Mouse (Mus musculus): Measurements from ENCODE around the gene Ninj1. TPM values are rescaled to one million over a fixed set of nuclear protein-coding genes. Genes with fewer than 3 reads are reported as not detected.

Ninj1 gene
- 52.5 and 54.3 TPM in 2 replicates for polyA plus RNA-seq (2015; fragmentation: Nextera tagmentation; extraction: Ambion mirVana)

DNA sequence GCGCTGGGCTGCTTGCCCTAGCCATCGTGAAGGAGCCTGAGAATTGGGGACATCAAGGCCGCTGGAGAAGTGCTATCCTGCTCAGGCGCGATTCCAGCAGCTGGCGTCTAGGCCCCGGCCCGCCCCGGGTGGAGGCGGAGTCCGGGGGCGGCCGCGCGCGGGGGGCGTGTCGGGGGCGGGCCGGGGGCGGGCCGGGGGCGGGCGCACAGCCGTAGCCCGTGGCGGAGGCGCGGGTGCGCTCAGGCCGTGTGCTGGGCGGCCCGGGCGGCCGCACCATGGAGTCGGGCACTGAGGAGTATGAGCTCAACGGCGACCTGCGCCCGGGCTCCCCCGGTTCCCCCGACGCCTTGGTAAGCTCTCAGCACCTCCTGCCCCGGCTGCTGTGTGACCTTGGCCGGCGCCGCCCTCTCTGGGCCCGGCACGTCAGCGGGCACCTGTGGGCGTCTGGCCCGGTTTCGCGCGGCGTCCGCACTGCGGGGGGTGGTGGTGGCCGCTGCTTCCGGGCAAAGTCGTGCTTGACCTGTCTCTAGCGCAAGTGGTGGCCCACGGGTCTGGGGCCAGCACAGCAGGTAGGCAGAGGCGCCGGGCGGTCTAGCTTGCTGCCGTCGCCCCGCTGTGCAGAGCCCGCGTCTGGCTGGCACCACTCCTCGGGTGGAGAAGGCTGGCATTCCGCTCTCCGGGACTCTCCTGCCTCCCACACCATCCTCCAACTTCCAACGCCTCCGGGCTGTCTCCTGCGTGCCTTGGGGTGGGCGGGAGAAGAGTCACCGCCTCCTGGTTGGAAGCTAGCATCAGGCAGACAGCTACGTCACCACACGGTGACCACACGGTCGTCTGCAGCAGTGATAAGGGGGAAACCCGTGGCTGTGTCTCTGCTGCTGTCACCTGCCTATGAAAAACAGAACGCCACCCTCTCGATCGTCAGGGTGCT, at the start of gene Ninj1:
Gene Ninj1, plus strand, starts transcription at position 198 of the 931 bp plus-strand sequence.
- no peaks in the 10 kb centered on the region for H3K27me3 ChIP-seq (replicated peaks)
- ATAC-seq (ENCODE audit: insufficient read depth, low FRiP score, low read depth), result peak; percentile 90
- H3K27ac ChIP-seq, result peak within 1 kb of the TSS; percentile 73
- no peaks in the 10 kb centered on the region for H3K36me3 ChIP-seq
- peak within 1 kb of the TSS; percentile 84 for H3K4me3 ChIP-seq (replicated peaks)
- peaks cover 59% of the 10 kb centered on the region for H3K4me1 ChIP-seq
- under 1% methylated on average over 85 of the region's 87 CpGs for WGBS
- peak within 1 kb of the TSS; percentile 77 for H3K9ac ChIP-seq
- H3K9me3 ChIP-seq, result no peaks in the 10 kb centered on the region
- peak within 1 kb of the TSS; percentile 97 for H3K4me2 ChIP-seq

DNA sequence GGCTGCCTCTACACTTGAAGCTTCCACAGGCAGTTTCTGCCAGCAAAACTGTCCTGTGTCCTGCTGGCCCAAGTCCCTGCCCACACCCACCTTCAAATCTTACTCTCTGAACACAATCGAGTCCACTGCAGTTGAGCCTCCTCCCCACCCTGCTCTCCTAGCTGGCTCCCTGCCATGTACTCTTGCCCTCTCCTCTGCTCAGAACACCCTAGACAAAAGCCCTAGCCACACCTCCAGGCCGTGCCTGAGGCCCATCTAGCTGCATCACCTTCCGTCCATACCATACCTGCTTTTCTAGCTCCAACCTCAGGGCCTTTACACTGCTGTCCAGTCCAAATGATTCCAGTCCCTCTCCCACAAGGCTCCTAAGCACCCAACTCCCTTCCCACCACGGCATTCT, 46.7 kb upstream of the Ninj1 start:
- H3K4me2 ChIP-seq, result no peak overlapping the region; the same call in 1 of the 2 replicates
- WGBS, result 49% methylated on average over 4 of the region's 4 CpGs
- no peaks in the 10 kb centered on the region for H3K9me3 ChIP-seq
- no peak overlapping the region for H3K9ac ChIP-seq
- H3K4me3 ChIP-seq (replicated peaks), result no peak overlapping the region
- peaks cover 12% of the 10 kb centered on the region; the same call in 1 of the 2 replicates for H3K4me1 ChIP-seq
- H3K27ac ChIP-seq, result peak overlapping the region; percentile 71; the same call in 1 of the 2 replicates
- 0 out of 2 replicates have a peak, but pooled peaks cover 4% of the 10 kb centered on the region for H3K27me3 ChIP-seq (replicated peaks)
- ATAC-seq (ENCODE audit: insufficient read depth, low FRiP score, low read depth), result peak; percentile 91
- H3K36me3 ChIP-seq, result no peaks in the 10 kb centered on the region

DNA sequence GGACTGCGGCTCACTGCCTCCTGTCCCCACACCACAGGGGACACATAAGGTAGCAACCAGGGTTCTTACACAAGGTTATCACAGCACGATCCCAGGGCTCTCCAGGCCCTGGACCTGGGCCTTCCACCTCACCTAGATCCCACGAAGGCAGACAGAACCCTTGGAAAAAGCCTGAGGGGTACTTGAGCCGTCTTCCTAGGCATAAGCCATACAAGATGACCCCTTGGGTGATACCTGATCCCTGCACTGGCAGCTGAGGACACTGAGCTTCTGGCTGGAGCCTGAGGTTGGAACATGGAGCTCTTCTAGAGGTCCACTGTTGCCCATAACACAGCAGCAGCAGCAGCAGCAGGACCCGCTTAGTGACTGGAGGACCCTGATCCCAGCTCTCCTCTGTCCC, 44.9 kb upstream of the Ninj1 start:
- Histone ChIP-seq H3K4me1 (peaks cover 23% of the 10 kb centered on the region; the same call in 1 of the 2 replicates), H3K36me3 (no peaks in the 10 kb centered on the region), H3K4me2 (no peak overlapping the region), H3K9ac (no peak overlapping the region), H3K27me3 (replicated peaks) (peaks cover 18% of the 10 kb centered on the region), H3K27ac (no peak overlapping the region), H3K4me3 (replicated peaks) (no peak overlapping the region), H3K9me3 (no peaks in the 10 kb centered on the region)
- 81% methylated on average over 5 of the region's 5 CpGs for WGBS
- no peak for ATAC-seq (ENCODE audit: insufficient read depth, low FRiP score, low read depth)

DNA sequence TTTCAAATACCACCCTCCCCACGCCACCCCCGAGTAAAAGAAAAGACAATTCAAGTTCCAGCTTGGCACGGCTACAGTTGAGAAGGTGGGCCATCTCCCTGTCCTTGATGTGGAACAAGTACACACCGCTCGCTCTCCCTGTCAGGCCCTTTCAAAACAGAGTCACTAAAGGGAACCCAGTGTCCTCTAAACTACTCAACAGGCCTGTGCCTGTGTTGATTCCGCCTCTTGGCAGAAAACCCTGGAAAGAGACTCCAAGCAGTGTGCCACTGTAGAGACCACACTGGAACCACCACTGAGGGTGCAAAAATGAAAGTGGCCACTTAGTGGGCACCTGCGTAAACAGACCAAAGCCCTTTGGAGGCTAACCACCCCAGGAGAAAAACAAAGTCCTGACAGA, 44.0 kb upstream of the Ninj1 start:
- H3K4me3 ChIP-seq (replicated peaks), result no peak overlapping the region
- H3K36me3 ChIP-seq, result no peaks in the 10 kb centered on the region
- H3K27me3 ChIP-seq (replicated peaks), result peaks cover 24% of the 10 kb centered on the region
- no peak overlapping the region for H3K4me2 ChIP-seq
- 83% methylated on average over 7 of the region's 7 CpGs for WGBS
- H3K9ac ChIP-seq, result no peak overlapping the region
- H3K9me3 ChIP-seq, result no peaks in the 10 kb centered on the region
- ATAC-seq (ENCODE audit: insufficient read depth, low FRiP score, low read depth), result no peak
- no peak overlapping the region for H3K27ac ChIP-seq
- peaks cover 28% of the 10 kb centered on the region for H3K4me1 ChIP-seq

DNA sequence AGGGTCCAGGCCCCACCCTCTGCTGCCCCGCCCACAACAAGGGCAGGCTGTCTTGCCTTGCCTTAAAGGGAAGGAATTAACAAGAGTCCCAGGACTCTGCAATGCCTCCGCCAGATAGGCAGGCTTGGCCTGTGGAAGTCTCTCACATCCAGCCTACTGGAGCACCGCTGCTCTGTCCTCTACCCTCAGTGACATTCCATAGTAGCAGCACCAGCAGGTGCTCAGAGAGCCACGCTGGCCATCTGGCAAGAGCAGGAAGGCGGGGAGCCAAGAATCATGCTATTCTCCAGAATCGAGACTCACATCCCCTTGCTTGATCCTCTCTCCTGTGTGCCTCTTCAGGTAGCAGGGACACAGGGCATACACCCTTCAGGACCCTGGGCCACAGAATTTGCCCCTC, 42.8 kb upstream of the Ninj1 start:
- H3K27me3 ChIP-seq (replicated peaks), result peaks cover 35% of the 10 kb centered on the region
- H3K36me3 ChIP-seq, result no peaks in the 10 kb centered on the region
- no peaks in the 10 kb centered on the region for H3K9me3 ChIP-seq
- no peak overlapping the region for H3K4me3 ChIP-seq (replicated peaks)
- H3K4me1 ChIP-seq, result peaks cover 28% of the 10 kb centered on the region
- no peak for ATAC-seq (ENCODE audit: insufficient read depth, low FRiP score, low read depth)
- H3K4me2 ChIP-seq, result no peak overlapping the region
- H3K9ac ChIP-seq, result no peak overlapping the region
- no peak overlapping the region for H3K27ac ChIP-seq
- 51% methylated on average over 6 of the region's 6 CpGs for WGBS

DNA sequence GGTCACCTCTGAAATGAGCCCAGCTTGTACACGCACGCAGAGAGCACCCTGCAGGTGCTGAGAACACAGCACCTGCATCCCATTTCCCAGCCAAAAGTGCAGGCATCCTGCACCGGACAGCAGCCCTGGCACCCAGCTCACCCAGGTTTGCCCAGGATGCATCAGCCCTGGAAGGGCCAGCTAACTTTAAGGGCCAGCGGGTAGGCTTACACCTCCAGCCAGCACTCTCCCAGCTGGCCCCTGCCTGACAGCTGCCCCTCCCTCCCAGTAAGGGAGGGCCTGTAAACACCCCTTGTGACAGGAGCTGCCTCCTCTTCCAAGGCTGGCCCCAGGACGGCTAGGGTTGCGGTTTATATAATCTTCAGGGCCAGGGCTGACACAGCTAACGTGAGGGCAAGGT, 41.9 kb upstream of the Ninj1 start:
- H3K4me3 ChIP-seq (replicated peaks), result 0 out of 2 replicates have a peak overlapping the region, but pooled peaks have one; percentile 7
- no peak overlapping the region for H3K27ac ChIP-seq
- H3K9me3 ChIP-seq, result no peaks in the 10 kb centered on the region
- peaks cover 28% of the 10 kb centered on the region for H3K4me1 ChIP-seq
- WGBS, result 43% methylated on average over 7 of the region's 7 CpGs
- H3K36me3 ChIP-seq, result no peaks in the 10 kb centered on the region
- no peak for ATAC-seq (ENCODE audit: insufficient read depth, low FRiP score, low read depth)
- H3K4me2 ChIP-seq, result peak overlapping the region; percentile 93
- H3K9ac ChIP-seq, result no peak overlapping the region
- peaks cover 35% of the 10 kb centered on the region for H3K27me3 ChIP-seq (replicated peaks)

DNA sequence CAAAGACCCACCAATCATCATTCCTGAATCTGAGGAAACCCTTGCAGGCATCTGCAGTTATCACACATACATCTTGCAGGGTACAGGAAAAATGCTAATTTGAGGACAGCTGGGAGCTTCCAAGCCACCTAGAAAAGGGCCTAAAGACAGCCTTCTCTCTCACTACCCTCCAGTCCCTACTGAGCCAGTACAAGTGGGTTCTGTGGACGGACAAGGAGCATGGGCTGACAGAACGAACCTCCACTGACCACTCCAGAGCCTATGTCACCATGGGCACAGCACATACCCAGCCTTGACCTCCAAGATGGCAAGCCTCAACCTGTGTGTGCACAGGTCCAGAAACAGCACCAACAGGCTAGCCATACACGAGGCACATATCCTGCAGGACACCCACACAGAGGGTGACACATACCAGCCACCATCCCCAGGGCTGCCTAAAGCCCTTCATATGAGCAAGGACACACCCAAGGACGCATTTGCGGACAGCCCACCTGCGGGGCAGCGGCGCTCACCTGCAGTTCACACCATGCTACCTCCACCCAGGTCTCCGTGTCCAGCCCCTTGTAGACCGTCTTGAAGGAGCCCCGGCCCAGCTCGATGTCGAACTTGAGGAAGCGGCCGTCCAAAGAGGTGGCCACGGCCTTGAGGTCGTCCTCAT, 41.1 kb upstream of the Ninj1 start:
- WGBS, result 32% methylated on average over 17 of the region's 17 CpGs
- Histone ChIP-seq H3K27ac (no peak overlapping the region), H3K4me3 (replicated peaks) (peak overlapping the region; percentile 73), H3K4me2 (peak overlapping the region; percentile 93), H3K27me3 (replicated peaks) (peaks cover 35% of the 10 kb centered on the region), H3K4me1 (peaks cover 28% of the 10 kb centered on the region), H3K9ac (no peak overlapping the region), H3K36me3 (no peaks in the 10 kb centered on the region), H3K9me3 (no peaks in the 10 kb centered on the region)
- no peak for ATAC-seq (ENCODE audit: insufficient read depth, low FRiP score, low read depth)

DNA sequence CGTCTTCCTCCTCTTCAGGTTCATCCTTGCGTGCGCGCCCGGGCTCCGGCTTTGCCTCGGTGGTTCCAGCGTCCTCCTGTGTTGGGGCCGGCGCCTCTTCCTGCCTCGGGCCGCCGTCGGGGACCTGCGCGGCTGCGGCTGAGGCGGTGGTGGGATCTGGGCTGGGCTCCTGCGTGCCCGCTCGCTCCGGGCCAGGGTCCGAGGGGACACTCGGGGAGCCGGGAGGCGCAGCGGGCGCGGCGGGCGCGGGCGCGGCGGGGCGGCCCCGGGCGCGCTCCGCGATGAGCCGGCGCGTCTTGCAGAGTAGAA, 40.6 kb upstream of the Ninj1 start:
- Histone ChIP-seq H3K27ac (no peak overlapping the region), H3K9ac (peak overlapping the region; percentile 61), H3K4me2 (peak overlapping the region; percentile 93), H3K9me3 (no peaks in the 10 kb centered on the region), H3K4me1 (peaks cover 28% of the 10 kb centered on the region), H3K4me3 (replicated peaks) (peak overlapping the region; percentile 73), H3K36me3 (no peaks in the 10 kb centered on the region), H3K27me3 (replicated peaks) (peaks cover 35% of the 10 kb centered on the region)
- ATAC-seq (ENCODE audit: insufficient read depth, low FRiP score, low read depth), result no peak
- WGBS, result 1% methylated on average over 44 of the region's 44 CpGs

DNA sequence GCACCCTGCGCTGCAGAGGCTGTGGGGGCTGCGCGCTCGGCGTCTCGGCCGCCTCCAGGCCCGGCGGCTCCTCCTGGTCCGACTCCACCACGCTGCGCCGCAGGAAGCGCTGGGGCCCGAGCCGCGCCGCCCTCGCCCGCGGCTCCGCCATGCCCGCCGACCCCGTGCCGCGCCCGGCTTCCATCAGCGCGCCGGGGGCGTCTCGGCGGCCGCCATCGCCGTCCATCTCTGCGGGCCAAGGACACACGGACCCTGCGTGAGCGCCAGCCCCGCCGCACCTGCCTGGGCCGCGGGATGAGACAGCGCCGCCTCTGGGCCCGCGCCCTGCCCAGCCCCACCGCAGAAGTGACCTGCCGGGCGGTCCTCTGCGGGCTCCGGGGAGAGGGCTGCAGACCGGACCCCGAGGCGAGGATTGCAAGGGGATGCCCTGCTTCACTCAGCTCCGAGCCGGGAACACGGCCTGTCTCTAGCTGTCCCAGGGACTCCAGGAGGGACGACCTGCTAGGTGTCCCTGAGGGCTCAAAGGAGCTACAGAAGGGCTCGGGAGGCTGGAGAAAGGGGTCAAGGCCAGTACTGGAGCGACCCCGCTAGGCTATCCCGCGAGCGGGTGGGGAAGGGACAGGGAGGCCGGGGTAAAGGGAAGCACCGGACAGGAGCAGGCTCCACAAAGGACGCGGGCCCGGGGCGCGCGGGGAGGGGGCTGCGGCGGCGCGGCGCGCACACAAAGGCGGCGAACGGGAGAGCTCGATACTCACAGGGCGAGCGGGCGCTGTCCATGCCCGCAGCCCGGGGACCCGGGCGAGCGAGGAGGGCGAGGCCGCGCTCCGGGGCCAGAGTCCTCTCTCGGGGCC, 40.1 kb upstream of the Ninj1 start:
- H3K27ac ChIP-seq, result no peak overlapping the region
- under 1% methylated on average over 82 of the region's 98 CpGs for WGBS
- no peaks in the 10 kb centered on the region for H3K9me3 ChIP-seq
- peak; percentile 44 for ATAC-seq (ENCODE audit: insufficient read depth, low FRiP score, low read depth)
- no peaks in the 10 kb centered on the region for H3K36me3 ChIP-seq
- H3K4me3 ChIP-seq (replicated peaks), result peak overlapping the region; percentile 73
- peak overlapping the region; percentile 61 for H3K9ac ChIP-seq
- H3K4me2 ChIP-seq, result peak overlapping the region; percentile 93
- H3K27me3 ChIP-seq (replicated peaks), result peaks cover 35% of the 10 kb centered on the region
- peaks cover 28% of the 10 kb centered on the region for H3K4me1 ChIP-seq

DNA sequence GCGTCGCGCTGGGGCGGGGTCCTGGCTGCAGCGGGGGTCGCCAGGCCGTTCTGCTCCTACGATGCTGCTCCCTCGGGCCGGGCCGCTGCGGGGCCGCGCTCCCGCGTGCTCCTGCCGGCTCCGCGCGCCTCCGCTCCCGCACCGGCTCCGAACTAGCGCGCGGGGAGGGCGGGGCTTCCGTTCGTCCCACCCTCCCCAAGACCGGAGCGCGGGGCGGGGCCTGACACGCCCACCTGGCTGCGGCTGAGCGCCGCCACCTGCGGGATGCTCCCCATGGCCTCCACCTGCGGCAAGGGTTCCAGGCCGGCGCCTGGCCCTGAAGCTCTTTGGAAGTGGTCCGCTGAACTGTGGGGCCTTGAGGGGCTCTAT, 39.4 kb upstream of the Ninj1 start, which contains the start of gene Wnk2:
Gene Wnk2, minus strand, starts transcription at position 157 of the 369 bp plus-strand sequence.
- under 1% methylated on average over 38 of the region's 43 CpGs for WGBS
- Histone ChIP-seq H3K27me3 (replicated peaks) (peaks cover 35% of the 10 kb centered on the region), H3K4me3 (replicated peaks) (peak within 1 kb of the TSS; percentile 73), H3K9ac (peak within 1 kb of the TSS; percentile 61), H3K4me1 (peaks cover 28% of the 10 kb centered on the region), H3K36me3 (no peaks in the 10 kb centered on the region), H3K27ac (no peak within 1 kb of the TSS), H3K9me3 (no peaks in the 10 kb centered on the region), H3K4me2 (peak within 1 kb of the TSS; percentile 93)
- peak; percentile 65 for ATAC-seq (ENCODE audit: insufficient read depth, low FRiP score, low read depth)

DNA sequence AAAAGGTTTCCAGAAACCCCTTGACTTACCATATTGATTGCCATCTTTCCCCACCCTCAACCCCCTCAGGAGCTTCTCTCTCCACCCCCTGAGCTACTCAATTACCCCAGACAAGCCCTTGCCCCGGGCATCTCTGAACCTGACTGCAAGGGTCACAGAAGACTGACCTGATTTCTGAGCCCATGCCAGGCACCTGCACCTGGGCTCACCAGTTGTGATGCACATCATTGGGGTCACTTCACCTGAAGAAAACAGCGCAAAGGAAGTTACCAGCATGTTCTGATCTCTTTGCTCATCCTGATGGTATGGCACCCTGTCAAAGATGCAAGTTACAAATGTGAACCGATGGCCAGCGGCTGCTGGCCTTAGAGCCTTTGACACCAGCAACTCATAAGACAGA, 38.6 kb upstream of the Ninj1 start:
- no peak overlapping the region for H3K27ac ChIP-seq
- no peaks in the 10 kb centered on the region for H3K9me3 ChIP-seq
- no peaks in the 10 kb centered on the region for H3K36me3 ChIP-seq
- H3K4me3 ChIP-seq (replicated peaks), result no peak overlapping the region
- no peak for ATAC-seq (ENCODE audit: insufficient read depth, low FRiP score, low read depth)
- H3K4me1 ChIP-seq, result peaks cover 27% of the 10 kb centered on the region
- 79% methylated on average over 4 of the region's 4 CpGs for WGBS
- H3K27me3 ChIP-seq (replicated peaks), result peaks cover 35% of the 10 kb centered on the region
- H3K9ac ChIP-seq, result no peak overlapping the region
- no peak overlapping the region for H3K4me2 ChIP-seq

Data from stomach, embryonic 15.5 days (tissue).